Mouse (Mus musculus) neural tube, embryonic 15.5 days (tissue): Measurements from ENCODE around the gene Slc19a2. TPM values are rescaled to one million over a fixed set of nuclear protein-coding genes. Genes with fewer than 3 reads are reported as not detected.

Experiments used
- ATAC-seq: fragments of 200-750 bp; cut with Nextera tagmentation; 2 replicates; pipeline ENCODE4 v1.8.0; 2017; ENCODE audit warnings: mild to moderate bottlenecking, moderate TSS enrichment, moderate library complexity; ENCODE audit not compliant: low FRiP score
- H3K27ac ChIP-seq: fragments of 300-500 bp; sonication (generic); replicated peaks from 2 replicates; pipeline ENCODE4 v1.5.1; 2015; ENCODE audit warnings: mild to moderate bottlenecking, inconsistent platforms
- H3K27me3 ChIP-seq: fragments of 300-500 bp; sonication (generic); replicated peaks from 2 replicates; pipeline ENCODE4 v1.6.1; 2015; ENCODE audit warnings: inconsistent platforms
- H3K36me3 ChIP-seq: fragments of 300-500 bp; sonication (generic); 2 replicates; pipeline ENCODE4 v1.6.1; 2015; ENCODE audit warnings: inconsistent platforms
- H3K4me1 ChIP-seq: fragments of 300-500 bp; sonication (generic); 2 replicates; pipeline ENCODE4 v1.6.1; 2015; ENCODE audit warnings: inconsistent platforms
- H3K4me2 ChIP-seq: fragments of 300-500 bp; sonication (generic); 2 replicates; pipeline ENCODE4 v1.6.1; 2015; ENCODE audit warnings: inconsistent platforms, mild to moderate bottlenecking, moderate library complexity
- H3K4me3 ChIP-seq: fragments of 300-500 bp; sonication (generic); replicated peaks from 2 replicates; pipeline ENCODE4 v1.5.1; 2015; ENCODE audit warnings: mild to moderate bottlenecking, inconsistent platforms
- H3K9ac ChIP-seq: fragments of 300-500 bp; sonication (generic); replicated peaks from 2 replicates; pipeline ENCODE4 v1.6.1; 2015; ENCODE audit warnings: mild to moderate bottlenecking, inconsistent platforms
- H3K9me3 ChIP-seq: fragments of 300-500 bp; sonication (generic); replicated peaks from 2 replicates; pipeline ENCODE4 v1.6.1; 2016; ENCODE audit warnings: inconsistent platforms
- WGBS: fragments of 180-500 bp; shearing (Covaris S2); methylation state at CpG from one replicate; pipeline ENCODE4 v1.1.7; 2015; ENCODE audit warnings: mixed read lengths; 5-methylcytosine and 5-hydroxymethylcytosine counted together
- polyA plus RNA-seq: library from polyadenylated mRNA; unstranded; fragments of >200 nt; fragmentation: Nextera tagmentation; extraction: Ambion mirVana; gene quantifications from 2 replicates; pipeline ENCODE4 v1.2.1, GENCODE M21; 2015

Slc19a2 gene
- polyA plus RNA-seq, 1 experiment from 2014 or later = 8.4 TPM

- 83% methylated on average over 3 of the region's 3 CpGs for WGBS
- Histone ChIP-seq H3K36me3 (no peaks in the 10 kb centered on the region), H3K9me3 (no peaks in the 10 kb centered on the region), H3K9ac (no peak overlapping the region), H3K4me3 (no peak overlapping the region), H3K4me2 (no peak overlapping the region), H3K27ac (no peak overlapping the region), H3K4me1 (peaks cover 13% of the 10 kb centered on the region), H3K27me3 (no peaks in the 10 kb centered on the region)
- ATAC-seq = no peak
These were observed 6.0 kb downstream of the Slc19a2 start for GRCm38 (mm10) chr1:164254836-164255235.

GRCm38 (mm10) chr1:164260171-164261028 lies 11.6 kb downstream of the Slc19a2 start:
- no peaks in the 10 kb centered on the region for H3K4me1 ChIP-seq
- H3K27ac ChIP-seq = no peak overlapping the region
- 88% methylated on average over 16 of the region's 16 CpGs for WGBS
- H3K4me3 ChIP-seq = no peak overlapping the region
- no peak overlapping the region for H3K9ac ChIP-seq
- no peak overlapping the region for H3K4me2 ChIP-seq
- H3K27me3 ChIP-seq = no peaks in the 10 kb centered on the region
- no peak for ATAC-seq
- H3K9me3 ChIP-seq = no peaks in the 10 kb centered on the region
- H3K36me3 ChIP-seq = peaks cover 27% of the 10 kb centered on the region

GRCm38 (mm10) chr1:164261553-164261952 lies 12.7 kb downstream of the Slc19a2 start:
- Histone ChIP-seq H3K4me2 (no peak overlapping the region), H3K9me3 (no peaks in the 10 kb centered on the region), H3K4me3 (no peak overlapping the region), H3K27ac (no peak overlapping the region), H3K27me3 (no peaks in the 10 kb centered on the region), H3K9ac (no peak overlapping the region), H3K36me3 (peaks cover 27% of the 10 kb centered on the region), H3K4me1 (no peaks in the 10 kb centered on the region)
- no peak for ATAC-seq
- 93% methylated on average over 7 of the region's 7 CpGs for WGBS

GRCm38 (mm10) chr1:164270941-164271340 lies 22.1 kb downstream of the Slc19a2 start:
- no peak for ATAC-seq
- 92% methylated on average over 7 of the region's 7 CpGs for WGBS
- Histone ChIP-seq H3K4me1 (peaks cover 2% of the 10 kb centered on the region), H3K27ac (no peak overlapping the region), H3K9me3 (no peaks in the 10 kb centered on the region), H3K36me3 (no peaks in the 10 kb centered on the region), H3K4me2 (no peak overlapping the region), H3K9ac (no peak overlapping the region), H3K4me3 (no peak overlapping the region), H3K27me3 (no peaks in the 10 kb centered on the region)

GRCm38 (mm10) chr1:164273659-164274058 lies 24.8 kb downstream of the Slc19a2 start:
- Histone ChIP-seq H3K27ac (no peak overlapping the region), H3K36me3 (no peaks in the 10 kb centered on the region), H3K9ac (no peak overlapping the region), H3K4me1 (peaks cover 3% of the 10 kb centered on the region), H3K4me3 (no peak overlapping the region), H3K27me3 (no peaks in the 10 kb centered on the region), H3K9me3 (no peaks in the 10 kb centered on the region), H3K4me2 (no peak overlapping the region)
- no peak for ATAC-seq
- WGBS = 70% methylated on average over 6 of the region's 6 CpGs

GRCm38 (mm10) chr1:164275455-164275954 lies 26.7 kb downstream of the Slc19a2 start, which contains the start of gene Ccdc181:
Gene Ccdc181 (plus strand): TSS chr1:164275585.
- H3K27me3 ChIP-seq = no peaks in the 10 kb centered on the region
- ATAC-seq = peak; percentile 100
- peaks cover 3% of the 10 kb centered on the region for H3K4me1 ChIP-seq
- H3K4me2 ChIP-seq = peak within 1 kb of the TSS; percentile 67
- peak within 1 kb of the TSS; percentile 66 for H3K4me3 ChIP-seq
- H3K36me3 ChIP-seq = 0 out of 2 replicates have a peak, but pooled peaks cover 4% of the 10 kb centered on the region
- peak within 1 kb of the TSS; percentile 88 for H3K27ac ChIP-seq
- peak within 1 kb of the TSS; percentile 69 for H3K9ac ChIP-seq
- H3K9me3 ChIP-seq = no peaks in the 10 kb centered on the region
- WGBS = 1% methylated on average over 30 of the region's 31 CpGs

- Histone ChIP-seq H3K27me3 (no peaks in the 10 kb centered on the region), H3K36me3 (0 out of 2 replicates have a peak, but pooled peaks cover 4% of the 10 kb centered on the region), H3K9me3 (no peaks in the 10 kb centered on the region), H3K4me2 (0 out of 2 replicates have a peak overlapping the region, but pooled peaks have one; percentile 67), H3K4me1 (peaks cover 3% of the 10 kb centered on the region), H3K4me3 (no peak overlapping the region), H3K27ac (no peak overlapping the region), H3K9ac (no peak overlapping the region)
- 89% methylated on average over 3 of the region's 3 CpGs for WGBS
- ATAC-seq = no peak
These were observed 27.7 kb downstream of the Slc19a2 start for GRCm38 (mm10) chr1:164276552-164276951.

GRCm38 (mm10) chr1:164279332-164279731 lies 30.5 kb downstream of the Slc19a2 start:
- H3K27ac ChIP-seq = no peak overlapping the region
- H3K4me3 ChIP-seq = no peak overlapping the region
- WGBS = 74% methylated on average over 4 of the region's 4 CpGs
- H3K4me2 ChIP-seq = no peak overlapping the region
- no peak for ATAC-seq
- peaks cover 10% of the 10 kb centered on the region; the same call in 1 of the 2 replicates for H3K36me3 ChIP-seq
- peaks cover 3% of the 10 kb centered on the region for H3K4me1 ChIP-seq
- H3K27me3 ChIP-seq = no peaks in the 10 kb centered on the region
- no peak overlapping the region for H3K9ac ChIP-seq
- no peaks in the 10 kb centered on the region for H3K9me3 ChIP-seq

GRCm38 (mm10) chr1:164284007-164284406 lies 35.2 kb downstream of the Slc19a2 start:
- ATAC-seq = no peak
- Histone ChIP-seq H3K27ac (no peak overlapping the region), H3K9ac (no peak overlapping the region), H3K9me3 (no peaks in the 10 kb centered on the region), H3K4me2 (no peak overlapping the region), H3K4me1 (no peaks in the 10 kb centered on the region), H3K4me3 (no peak overlapping the region), H3K27me3 (no peaks in the 10 kb centered on the region), H3K36me3 (peaks cover 10% of the 10 kb centered on the region; the same call in 1 of the 2 replicates)
- 95% methylated on average over 3 of the region's 3 CpGs for WGBS

GRCm38 (mm10) chr1:164287406-164287805 lies 38.6 kb downstream of the Slc19a2 start:
- H3K27ac ChIP-seq = no peak overlapping the region
- H3K9ac ChIP-seq = no peak overlapping the region
- no peaks in the 10 kb centered on the region for H3K27me3 ChIP-seq
- no peaks in the 10 kb centered on the region for H3K9me3 ChIP-seq
- H3K4me1 ChIP-seq = no peaks in the 10 kb centered on the region
- peaks cover 28% of the 10 kb centered on the region for H3K36me3 ChIP-seq
- no peak overlapping the region for H3K4me3 ChIP-seq
- no peak for ATAC-seq
- H3K4me2 ChIP-seq = no peak overlapping the region
- 66% methylated on average over 15 of the region's 15 CpGs for WGBS

GRCm38 (mm10) chr1:164292040-164292439 lies 43.2 kb downstream of the Slc19a2 start:
- no peak overlapping the region for H3K4me3 ChIP-seq
- no peak for ATAC-seq
- H3K27me3 ChIP-seq = no peaks in the 10 kb centered on the region
- no peaks in the 10 kb centered on the region for H3K4me1 ChIP-seq
- no peak overlapping the region for H3K9ac ChIP-seq
- H3K27ac ChIP-seq = no peak overlapping the region
- H3K9me3 ChIP-seq = no peaks in the 10 kb centered on the region
- H3K4me2 ChIP-seq = no peak overlapping the region
- WGBS = 93% methylated on average over 5 of the region's 5 CpGs
- peaks cover 51% of the 10 kb centered on the region for H3K36me3 ChIP-seq

- Histone ChIP-seq H3K27ac (no peak overlapping the region), H3K4me3 (no peak overlapping the region), H3K9ac (no peak overlapping the region), H3K4me2 (no peak overlapping the region), H3K4me1 (no peaks in the 10 kb centered on the region), H3K36me3 (peaks cover 68% of the 10 kb centered on the region), H3K27me3 (no peaks in the 10 kb centered on the region), H3K9me3 (no peaks in the 10 kb centered on the region)
- WGBS = 95% methylated on average over 6 of the region's 6 CpGs
- no peak for ATAC-seq
These were observed 45.2 kb downstream of the Slc19a2 start for GRCm38 (mm10) chr1:164294071-164294470.
